Mouse (Mus musculus) erythroblast, embryonic 14.5 days (primary cell): ENCODE results near the gene Cplx3. TPM values are rescaled to one million over a fixed set of nuclear protein-coding genes. Genes with fewer than 3 reads are reported as not detected.

Experiments used
- H3K27me3 ChIP-seq: 2 replicates; pipeline ENCODE4 v1.6.1; 2012; ENCODE audit warnings: inconsistent platforms; ENCODE audit not compliant: control insufficient read depth
- H3K36me3 ChIP-seq: 2 replicates; pipeline ENCODE4 v1.6.1; 2012; ENCODE audit warnings: mild to moderate bottlenecking, inconsistent platforms; ENCODE audit not compliant: control insufficient read depth
- H3K4me1 ChIP-seq: 2 replicates; pipeline ENCODE4 v1.6.1; 2012; ENCODE audit warnings: inconsistent platforms; ENCODE audit not compliant: control insufficient read depth
- H3K4me3 ChIP-seq: replicated peaks from 2 replicates; pipeline ENCODE3; 2012; ENCODE audit warnings: moderate library complexity, mild to moderate bottlenecking, inconsistent platforms
- H3K9me3 ChIP-seq: 2 replicates; pipeline ENCODE4 v1.6.1; 2012; ENCODE audit warnings: low read length, inconsistent platforms, mixed read lengths; ENCODE audit not compliant: control insufficient read depth
- GATA1 ChIP-seq: IDR thresholded peaks from 2 replicates; pipeline ENCODE4 v1.6.1; 2012; ENCODE audit warnings: low read length, inconsistent platforms, mixed read lengths
- TAL1 ChIP-seq: IDR thresholded peaks from 3 replicates; pipeline ENCODE4 v1.6.1; 2012; ENCODE audit warnings: low read length, inconsistent platforms, mixed read lengths
- polyA plus RNA-seq: library from polyadenylated mRNA; stranded (reverse); fragments of >175 nt; gene quantifications from 2 replicates; pipeline ENCODE4 v1.2.3, GENCODE M21; 2012

The Cplx3 gene
- polyA plus RNA-seq, 1 experiment: not detected

DNA sequence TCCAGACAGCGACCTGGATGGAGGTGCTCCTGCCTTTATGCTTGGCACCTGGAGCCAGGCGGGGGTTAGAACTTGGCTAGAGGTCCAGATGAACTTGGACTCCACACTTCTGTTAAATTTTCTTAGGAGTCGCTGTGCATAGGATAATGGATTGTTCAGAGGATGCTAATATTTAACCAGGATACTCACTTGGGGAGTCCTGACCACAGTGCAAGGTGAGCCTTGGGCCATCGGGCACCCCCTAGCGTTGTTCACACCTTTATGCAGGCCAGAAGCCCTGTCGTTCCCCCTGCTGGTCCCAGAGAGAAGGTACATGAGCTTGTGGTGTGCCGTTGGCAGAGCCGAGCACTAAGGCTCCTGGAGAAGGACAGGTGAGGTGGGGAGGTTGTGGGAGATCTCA is 39.2 kb downstream of the Cplx3 start:
- H3K9me3 ChIP-seq: no peaks in the 10 kb centered on the region
- peaks cover 26% of the 10 kb centered on the region for H3K36me3 ChIP-seq
- TF ChIP-seq TAL1: no peak
- TF ChIP-seq GATA1: no peak

DNA sequence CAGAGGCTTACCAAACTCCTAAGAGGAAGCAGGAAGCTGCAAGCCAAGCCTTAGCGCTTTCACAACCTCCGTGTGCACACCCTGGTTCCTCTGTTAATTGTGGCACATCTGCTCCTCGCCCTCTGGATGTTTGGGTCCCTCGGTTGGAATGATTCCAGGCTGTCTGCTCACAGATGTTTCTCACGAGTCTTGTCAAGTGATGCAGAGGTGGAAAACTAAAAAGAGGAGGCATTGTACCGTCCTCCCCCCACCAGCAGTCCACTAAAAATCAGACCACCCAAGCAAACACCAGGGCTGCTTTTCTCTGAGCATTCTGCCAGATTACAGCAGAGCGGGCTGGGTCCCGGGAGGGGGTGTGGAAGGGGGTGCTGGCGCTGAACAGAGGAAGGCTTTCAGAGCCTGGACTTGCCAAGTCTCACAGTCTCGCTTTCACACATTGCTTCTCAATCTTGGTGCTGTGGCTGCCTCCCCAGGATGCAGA is 40.3 kb downstream of the Cplx3 start:
- Histone ChIP-seq H3K27me3 (no peaks in the 10 kb centered on the region), H3K36me3 (peaks cover 23% of the 10 kb centered on the region), H3K9me3 (no peaks in the 10 kb centered on the region), H3K4me1 (peaks cover 23% of the 10 kb centered on the region), H3K4me3 (no peak overlapping the region)
- no peak for TF ChIP-seq GATA1
- TF ChIP-seq TAL1: no peak

More for the DNA sequence above, 39.2 kb downstream of the Cplx3 start:
- peaks cover 14% of the 10 kb centered on the region for H3K4me1 ChIP-seq
- H3K4me3 ChIP-seq: no peak overlapping the region
- no peaks in the 10 kb centered on the region for H3K27me3 ChIP-seq

DNA sequence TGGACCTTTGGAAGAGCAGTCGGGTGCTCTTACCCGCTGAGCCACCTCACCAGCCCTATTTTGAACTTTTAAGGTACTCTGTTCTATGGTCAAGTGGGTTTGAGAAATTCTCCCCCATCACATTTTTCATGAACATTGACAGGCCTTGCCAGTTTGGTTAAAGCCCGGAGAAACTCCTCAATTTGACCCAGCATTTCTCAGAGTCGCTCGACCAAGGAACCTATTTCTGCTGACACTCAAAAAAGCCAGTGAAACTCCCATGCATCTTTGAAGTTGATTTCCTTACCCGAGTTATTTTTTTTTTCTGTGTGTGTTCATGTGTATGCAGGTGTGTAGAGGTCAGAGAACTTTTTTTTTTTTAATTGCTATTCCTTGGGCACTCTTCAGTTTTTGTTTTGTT is 41.5 kb downstream of the Cplx3 start:
- Histone ChIP-seq H3K4me1 (peaks cover 30% of the 10 kb centered on the region), H3K36me3 (peaks cover 18% of the 10 kb centered on the region), H3K4me3 (no peak overlapping the region), H3K27me3 (no peaks in the 10 kb centered on the region), H3K9me3 (no peaks in the 10 kb centered on the region)
- TF ChIP-seq TAL1 (no peak), GATA1 (no peak)

DNA sequence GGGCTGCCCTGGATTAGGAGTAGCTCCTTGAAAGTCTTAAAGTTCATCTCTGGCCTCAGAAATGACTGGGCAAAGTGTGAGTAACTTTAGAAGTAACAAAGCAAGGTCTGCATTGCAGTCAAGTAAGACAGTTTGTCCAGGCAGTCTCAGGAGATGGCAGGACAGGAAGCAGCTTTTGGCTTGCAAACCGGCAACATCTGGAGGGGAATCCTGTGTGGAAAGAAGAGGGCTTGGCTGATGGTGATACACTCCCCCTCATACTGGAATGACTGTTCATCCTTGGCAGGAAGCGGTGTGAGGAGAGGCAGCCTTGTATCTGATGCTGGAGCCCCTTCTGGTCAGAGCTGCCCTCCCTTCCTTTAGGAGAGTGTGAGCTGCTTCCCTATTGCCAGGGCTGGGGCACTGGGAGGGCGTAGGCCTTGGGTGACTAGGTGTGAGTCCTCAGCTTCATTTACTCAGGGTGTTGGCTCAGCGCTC is 43.1 kb downstream of the Cplx3 start:
- H3K27me3 ChIP-seq: peaks cover 6% of the 10 kb centered on the region
- H3K36me3 ChIP-seq: peaks cover 3% of the 10 kb centered on the region
- no peak for TF ChIP-seq TAL1
- TF ChIP-seq GATA1: no peak
- no peaks in the 10 kb centered on the region for H3K9me3 ChIP-seq
- no peak overlapping the region for H3K4me3 ChIP-seq
- H3K4me1 ChIP-seq: peaks cover 30% of the 10 kb centered on the region

GRCm38 (mm10) chr9:57561711-57562099 is 44.4 kb downstream of the Cplx3 start:
- peaks cover 6% of the 10 kb centered on the region for H3K27me3 ChIP-seq
- H3K4me3 ChIP-seq: peak overlapping the region; percentile 82
- H3K36me3 ChIP-seq: no peaks in the 10 kb centered on the region
- H3K4me1 ChIP-seq: peaks cover 30% of the 10 kb centered on the region
- TF ChIP-seq GATA1 (no peak), TAL1 (no peak)
- H3K9me3 ChIP-seq: no peaks in the 10 kb centered on the region

GRCm38 (mm10) chr9:57560861-57561710 is 45.0 kb downstream of the Cplx3 start, which contains the start of gene Scamp2:
Gene Scamp2, plus strand, starts transcription at chr9:57560943.
- Histone ChIP-seq H3K4me1 (peaks cover 30% of the 10 kb centered on the region), H3K36me3 (no peaks in the 10 kb centered on the region), H3K4me3 (peak within 1 kb of the TSS; percentile 82), H3K27me3 (peaks cover 6% of the 10 kb centered on the region), H3K9me3 (no peaks in the 10 kb centered on the region)
- TF ChIP-seq GATA1 (no peak), TAL1 (no peak)

GRCm38 (mm10) chr9:57560263-57560662 is 45.8 kb downstream of the Cplx3 start:
- Histone ChIP-seq H3K4me1 (peaks cover 30% of the 10 kb centered on the region), H3K9me3 (no peaks in the 10 kb centered on the region), H3K27me3 (peaks cover 6% of the 10 kb centered on the region), H3K4me3 (peak overlapping the region; percentile 82), H3K36me3 (no peaks in the 10 kb centered on the region)
- TF ChIP-seq TAL1: no peak
- peak; percentile 8; the same call in 1 of the 2 replicates for TF ChIP-seq GATA1

- peaks cover 6% of the 10 kb centered on the region for H3K27me3 ChIP-seq
- H3K9me3 ChIP-seq: no peaks in the 10 kb centered on the region
- H3K4me3 ChIP-seq: no peak overlapping the region
- TF ChIP-seq TAL1: no peak
- no peaks in the 10 kb centered on the region for H3K36me3 ChIP-seq
- peaks cover 30% of the 10 kb centered on the region for H3K4me1 ChIP-seq
These were observed 46.5 kb downstream of the Cplx3 start for GRCm38 (mm10) chr9:57559568-57559967.

DNA sequence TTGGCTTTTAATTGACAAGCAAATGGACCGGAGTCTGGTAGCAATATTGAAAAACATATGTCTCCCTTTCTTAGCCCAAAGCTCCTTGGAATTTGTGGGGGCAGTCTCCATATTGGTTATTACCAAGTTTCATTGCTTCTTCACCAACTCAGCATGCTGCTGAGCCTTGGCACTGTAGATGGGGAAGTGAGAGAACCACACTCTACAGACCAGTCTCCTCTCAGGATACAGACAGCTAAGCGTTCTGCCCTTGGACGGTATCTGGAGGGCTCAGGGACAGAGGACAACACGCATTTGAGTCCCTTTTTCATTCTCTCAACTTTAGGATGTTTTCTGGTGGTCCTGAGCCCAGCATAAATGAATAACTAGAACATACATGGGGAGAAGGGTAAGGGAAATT is 47.5 kb downstream of the Cplx3 start:
- Histone ChIP-seq H3K4me3 (no peak overlapping the region), H3K4me1 (peaks cover 30% of the 10 kb centered on the region), H3K27me3 (peaks cover 6% of the 10 kb centered on the region), H3K36me3 (no peaks in the 10 kb centered on the region), H3K9me3 (no peaks in the 10 kb centered on the region)
- TF ChIP-seq GATA1 (no peak), TAL1 (no peak)

- no peaks in the 10 kb centered on the region for H3K9me3 ChIP-seq
- H3K36me3 ChIP-seq: no peaks in the 10 kb centered on the region
- H3K4me1 ChIP-seq: peaks cover 27% of the 10 kb centered on the region
- H3K4me3 ChIP-seq: no peak overlapping the region
- TF ChIP-seq GATA1 (no peak), TAL1 (no peak)
- peaks cover 9% of the 10 kb centered on the region for H3K27me3 ChIP-seq
These were observed 48.9 kb downstream of the Cplx3 start for GRCm38 (mm10) chr9:57557215-57557614.
